Mouse (Mus musculus): ENCODE measurements at regions not wholly inside any gene's neighbourhood (a gene's known extent, or its start where the extent isn't known, plus 50 kb on each side); places are given as distances from the start of the nearest gene placed in this dataset.

DNA sequence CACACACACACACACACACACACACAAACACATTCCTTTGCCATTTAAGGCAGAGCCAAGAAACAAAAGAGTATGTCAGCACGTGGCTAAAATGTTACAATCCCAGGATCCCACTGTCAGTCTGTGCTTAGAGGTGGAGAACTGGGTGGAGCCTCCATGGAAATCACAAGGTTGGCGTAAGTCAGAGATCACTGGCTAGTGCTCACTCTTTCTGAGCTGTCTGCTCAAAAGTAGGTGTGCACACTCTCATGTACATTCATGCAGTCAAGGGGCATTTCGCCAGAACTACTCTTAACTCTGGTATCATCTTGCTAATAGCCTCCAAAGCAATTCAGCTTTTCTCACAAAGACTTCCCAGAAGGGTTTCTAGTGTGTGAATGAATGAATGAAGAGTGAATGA lies 318.2 kb downstream of the Gm45692 start:
- no peak for TF ChIP-seq CTCF (IDR thresholded peaks at IDR 0.05; ENCODE audit: borderline replicate concordance, insufficient read depth, low read depth, low read length)
- no peak for TF ChIP-seq POLR2A (IDR thresholded peaks at IDR 0.05; ENCODE audit: borderline replicate concordance, insufficient read depth, low read length)

Measured in cerebellum, adult 2 months (tissue).